Mouse (Mus musculus) bone marrow macrophage, adult 2 months (primary cell): ENCODE measurements around the gene Zfp738.

Source experiments
- CTCF ChIP-seq: IDR thresholded peaks from 2 replicates; pipeline ENCODE4 v1.5.1; 2012; ENCODE audit warnings: low read depth, mild to moderate bottlenecking, low read length, moderate library complexity
- POLR2A ChIP-seq: IDR thresholded peaks from 2 replicates; pipeline ENCODE4 v1.6.1; 2012; ENCODE audit warnings: mild to moderate bottlenecking, low read depth, low read length, borderline replicate concordance

DNA sequence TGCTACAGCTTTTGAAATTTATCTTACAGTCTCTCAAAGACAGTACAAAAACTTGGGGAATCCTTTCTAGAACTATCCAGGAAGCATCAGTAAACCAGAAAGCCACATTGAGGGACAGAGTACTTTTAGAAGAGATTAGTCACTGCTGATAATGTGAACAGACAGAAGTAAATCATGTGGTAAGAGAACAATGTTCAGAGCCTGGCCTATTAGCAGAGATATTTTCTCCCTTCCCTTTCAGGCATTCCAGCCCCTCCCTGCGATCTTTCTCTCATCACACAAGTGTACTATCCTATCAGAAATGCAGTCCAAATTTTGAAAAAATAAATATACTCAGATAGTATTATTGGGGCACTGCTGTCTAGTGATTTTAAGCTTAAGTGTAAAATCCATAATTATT lies 41.2 kb upstream of the Zfp738 start:
- no peak for TF ChIP-seq POLR2A
- TF ChIP-seq CTCF: no peak
